Mouse (Mus musculus) liver, embryonic 15.5 days (tissue): ENCODE data around the gene Stat1. TPM values are rescaled to one million over a fixed set of nuclear protein-coding genes. Genes with fewer than 3 reads are reported as not detected.

Experiments used
- ATAC-seq: fragments of 200-750 bp; cut with Nextera tagmentation; 2 replicates; pipeline ENCODE4 v1.8.0; 2017; ENCODE audit warnings: moderate number of reproducible peaks, mild to moderate bottlenecking, moderate library complexity; ENCODE audit not compliant: insufficient read depth
- H3K27ac ChIP-seq: fragments of 300-500 bp; sonication (generic); replicated peaks from 2 replicates; pipeline ENCODE4 v1.5.1; 2015; ENCODE audit warnings: mild to moderate bottlenecking, inconsistent platforms
- H3K27me3 ChIP-seq: fragments of 300-500 bp; sonication (generic); 2 replicates; pipeline ENCODE4 v1.6.1; 2015; ENCODE audit warnings: mild to moderate bottlenecking, inconsistent platforms
- H3K36me3 ChIP-seq: fragments of 300-500 bp; sonication (generic); replicated peaks from 2 replicates; pipeline ENCODE4 v1.6.1; 2015; ENCODE audit warnings: moderate library complexity, mild to moderate bottlenecking, inconsistent platforms
- H3K4me1 ChIP-seq: fragments of 300-500 bp; sonication (generic); replicated peaks from 2 replicates; pipeline ENCODE4 v1.6.1; 2015; ENCODE audit warnings: inconsistent platforms
- H3K4me2 ChIP-seq: fragments of 300-500 bp; sonication (generic); 2 replicates; pipeline ENCODE4 v1.6.1; 2015; ENCODE audit warnings: moderate library complexity, mild to moderate bottlenecking, inconsistent platforms
- H3K4me3 ChIP-seq: fragments of 300-500 bp; sonication (generic); replicated peaks from 2 replicates; pipeline ENCODE4 v1.5.1; 2015; ENCODE audit warnings: mild to moderate bottlenecking, inconsistent platforms
- H3K9ac ChIP-seq: fragments of 300-500 bp; sonication (generic); 2 replicates; pipeline ENCODE4 v1.6.1; 2015; ENCODE audit warnings: moderate library complexity, mild to moderate bottlenecking, inconsistent platforms
- H3K9me3 ChIP-seq: fragments of 300-500 bp; sonication (generic); replicated peaks from 2 replicates; pipeline ENCODE4 v1.6.1; 2016; ENCODE audit warnings: inconsistent platforms
- WGBS: fragments of 180-500 bp; shearing (Covaris S2); methylation state at CpG from one replicate; pipeline ENCODE4 v1.1.7; 2015; ENCODE audit warnings: mixed read lengths; ENCODE audit not compliant: insufficient replicate concordance; 5-methylcytosine and 5-hydroxymethylcytosine counted together
- polyA plus RNA-seq: library from polyadenylated mRNA; unstranded; fragments of >200 nt; fragmentation: Nextera tagmentation; extraction: Ambion mirVana; gene quantifications from 2 replicates; pipeline ENCODE4 v1.2.1, GENCODE M21; 2015

Stat1 gene
- polyA plus RNA-seq, 1 experiment from 2014 or later, result 26.0 TPM

- no peaks in the 10 kb centered on the region for H3K27me3 ChIP-seq
- 0 out of 2 replicates have a peak, but pooled peaks cover 3% of the 10 kb centered on the region for H3K4me1 ChIP-seq
- no peak overlapping the region for H3K9ac ChIP-seq
- H3K9me3 ChIP-seq, result no peaks in the 10 kb centered on the region
- H3K36me3 ChIP-seq, result peaks cover 63% of the 10 kb centered on the region
- 78% methylated on average over 8 of the region's 8 CpGs for WGBS
- no peak for ATAC-seq
- no peak overlapping the region for H3K4me3 ChIP-seq
- H3K4me2 ChIP-seq, result no peak overlapping the region
- H3K27ac ChIP-seq, result no peak overlapping the region
These were observed 41.9 kb downstream of the Stat1 start for GRCm38 (mm10) chr1:52161151-52161550.

- H3K4me2 ChIP-seq, result no peak overlapping the region
- H3K27ac ChIP-seq, result no peak overlapping the region
- no peak overlapping the region for H3K9ac ChIP-seq
- H3K4me1 ChIP-seq, result no peaks in the 10 kb centered on the region
- H3K4me3 ChIP-seq, result no peak overlapping the region
- H3K27me3 ChIP-seq, result no peaks in the 10 kb centered on the region
- H3K36me3 ChIP-seq, result peaks cover 39% of the 10 kb centered on the region
- no peaks in the 10 kb centered on the region for H3K9me3 ChIP-seq
- 78% methylated on average over 5 of the region's 5 CpGs for WGBS
- ATAC-seq, result no peak
These were observed 44.6 kb downstream of the Stat1 start for GRCm38 (mm10) chr1:52163707-52164457.

GRCm38 (mm10) chr1:52166652-52167220 is 47.5 kb downstream of the Stat1 start:
- no peak for ATAC-seq
- Histone ChIP-seq H3K27me3 (no peaks in the 10 kb centered on the region), H3K9me3 (no peaks in the 10 kb centered on the region), H3K4me2 (no peak overlapping the region), H3K4me3 (no peak overlapping the region), H3K27ac (no peak overlapping the region), H3K36me3 (peaks cover 18% of the 10 kb centered on the region; the same call in 1 of the 2 replicates), H3K9ac (no peak overlapping the region), H3K4me1 (peaks cover 7% of the 10 kb centered on the region; the same call in 1 of the 2 replicates)
- WGBS, result 49% methylated on average over 14 of the region's 14 CpGs

GRCm38 (mm10) chr1:52170057-52170456 is 50.8 kb downstream of the Stat1 start:
- H3K4me3 ChIP-seq, result no peak overlapping the region
- H3K36me3 ChIP-seq, result peaks cover 8% of the 10 kb centered on the region; the same call in 1 of the 2 replicates
- H3K9me3 ChIP-seq, result no peaks in the 10 kb centered on the region
- ATAC-seq, result no peak
- peaks cover 7% of the 10 kb centered on the region; the same call in 1 of the 2 replicates for H3K4me1 ChIP-seq
- WGBS, result 8% methylated on average over 3 of the region's 3 CpGs
- H3K27ac ChIP-seq, result no peak overlapping the region
- no peak overlapping the region for H3K9ac ChIP-seq
- no peak overlapping the region for H3K4me2 ChIP-seq
- no peaks in the 10 kb centered on the region for H3K27me3 ChIP-seq

GRCm38 (mm10) chr1:52170747-52171146 is 51.5 kb downstream of the Stat1 start:
- H3K4me3 ChIP-seq, result no peak overlapping the region
- no peak overlapping the region for H3K9ac ChIP-seq
- no peak overlapping the region for H3K27ac ChIP-seq
- no peak overlapping the region for H3K4me2 ChIP-seq
- H3K36me3 ChIP-seq, result peaks cover 7% of the 10 kb centered on the region; the same call in 1 of the 2 replicates
- H3K9me3 ChIP-seq, result no peaks in the 10 kb centered on the region
- no peaks in the 10 kb centered on the region for H3K27me3 ChIP-seq
- ATAC-seq, result no peak
- WGBS, result 61% methylated on average over 7 of the region's 7 CpGs
- H3K4me1 ChIP-seq, result peaks cover 7% of the 10 kb centered on the region; the same call in 1 of the 2 replicates

- Histone ChIP-seq H3K9ac (no peak overlapping the region), H3K27me3 (no peaks in the 10 kb centered on the region), H3K27ac (no peak overlapping the region), H3K4me1 (peaks cover 7% of the 10 kb centered on the region; the same call in 1 of the 2 replicates), H3K36me3 (peaks cover 2% of the 10 kb centered on the region; the same call in 1 of the 2 replicates), H3K9me3 (no peaks in the 10 kb centered on the region), H3K4me2 (no peak overlapping the region), H3K4me3 (no peak overlapping the region)
- 26% methylated on average over 8 of the region's 8 CpGs for WGBS
- no peak for ATAC-seq
These were observed 52.0 kb downstream of the Stat1 start for GRCm38 (mm10) chr1:52171271-52171670.

GRCm38 (mm10) chr1:52175321-52175720 is 56.1 kb downstream of the Stat1 start:
- WGBS, result 72% methylated on average over 5 of the region's 5 CpGs
- Histone ChIP-seq H3K27ac (no peak overlapping the region), H3K9ac (no peak overlapping the region), H3K4me2 (no peak overlapping the region), H3K9me3 (no peaks in the 10 kb centered on the region), H3K36me3 (no peaks in the 10 kb centered on the region), H3K4me1 (peaks cover 7% of the 10 kb centered on the region; the same call in 1 of the 2 replicates), H3K27me3 (no peaks in the 10 kb centered on the region), H3K4me3 (no peak overlapping the region)
- no peak for ATAC-seq

- Histone ChIP-seq H3K9me3 (no peaks in the 10 kb centered on the region), H3K27me3 (no peaks in the 10 kb centered on the region), H3K4me1 (peaks cover 7% of the 10 kb centered on the region; the same call in 1 of the 2 replicates), H3K4me2 (no peak overlapping the region), H3K27ac (no peak overlapping the region), H3K36me3 (0 out of 2 replicates have a peak, but pooled peaks cover 3% of the 10 kb centered on the region), H3K9ac (no peak overlapping the region), H3K4me3 (no peak overlapping the region)
- ATAC-seq, result no peak
- WGBS, result 74% methylated on average over 3 of the region's 3 CpGs
These were observed 56.7 kb downstream of the Stat1 start for GRCm38 (mm10) chr1:52175983-52176382.

GRCm38 (mm10) chr1:52176999-52177398 is 57.8 kb downstream of the Stat1 start:
- Histone ChIP-seq H3K9ac (no peak overlapping the region), H3K4me1 (no peaks in the 10 kb centered on the region), H3K36me3 (0 out of 2 replicates have a peak, but pooled peaks cover 3% of the 10 kb centered on the region), H3K9me3 (no peaks in the 10 kb centered on the region), H3K4me3 (no peak overlapping the region), H3K27me3 (no peaks in the 10 kb centered on the region), H3K4me2 (no peak overlapping the region), H3K27ac (no peak overlapping the region)
- ATAC-seq, result no peak
- WGBS, result 67% methylated on average over 2 of the region's 2 CpGs

GRCm38 (mm10) chr1:52179939-52180568 is 60.8 kb downstream of the Stat1 start:
- 81% methylated on average over 9 of the region's 9 CpGs for WGBS
- no peaks in the 10 kb centered on the region for H3K9me3 ChIP-seq
- H3K27me3 ChIP-seq, result no peaks in the 10 kb centered on the region
- no peak overlapping the region for H3K4me2 ChIP-seq
- no peak overlapping the region for H3K27ac ChIP-seq
- H3K4me3 ChIP-seq, result no peak overlapping the region
- ATAC-seq, result no peak
- no peak overlapping the region for H3K9ac ChIP-seq
- H3K4me1 ChIP-seq, result no peaks in the 10 kb centered on the region
- 0 out of 2 replicates have a peak, but pooled peaks cover 3% of the 10 kb centered on the region for H3K36me3 ChIP-seq

GRCm38 (mm10) chr1:52181994-52182393 is 62.8 kb downstream of the Stat1 start:
- Histone ChIP-seq H3K27ac (no peak overlapping the region), H3K9me3 (no peaks in the 10 kb centered on the region), H3K4me3 (no peak overlapping the region), H3K4me2 (no peak overlapping the region), H3K36me3 (0 out of 2 replicates have a peak, but pooled peaks cover 3% of the 10 kb centered on the region), H3K27me3 (no peaks in the 10 kb centered on the region), H3K9ac (no peak overlapping the region), H3K4me1 (no peaks in the 10 kb centered on the region)
- ATAC-seq, result no peak
